Mouse (Mus musculus) brain, embryonic 18.5 days (tissue): ENCODE measurements around the gene Frmd5.
A peak's percentile ranks its signal among the peaks of the same experiment; 100 is the strongest.
"Not testable (repeated sequence)": the region's sequence is repeated elsewhere in the genome, so short reads cannot be mapped to it uniquely, and the experiment has no call there.

Experiments
- DNase-seq: peaks from one replicate; pipeline ENCODE4 v3.0.0-alpha.2; 2012; ENCODE audit warnings: low read depth, low spot score

The Frmd5 gene

GRCm38 (mm10) chr2:121505942-121506882 lies 300.7 kb downstream of the Frmd5 start, which contains the start of the genes Mfap1a and Wdr76:
Mfap1a (minus strand) TSS chr2:121506665.
Wdr76 (plus strand) TSS chr2:121506723.
- DNase-seq = peak; percentile 81

- not testable (repeated sequence) for DNase-seq
These were observed 305.3 kb downstream of the Frmd5 start for GRCm38 (mm10) chr2:121501550-121501949.
